Mouse (Mus musculus) fat pad, adult 2 months (tissue): ENCODE results near the gene Wdfy4.

ENCODE experiments used
- DNase-seq: peaks from one replicate; pipeline ENCODE4 v3.0.0-alpha.2; 2011; ENCODE audit warnings: low read depth, low spot score; ENCODE audit errors: extremely low read depth

Gene Wdfy4

DNA sequence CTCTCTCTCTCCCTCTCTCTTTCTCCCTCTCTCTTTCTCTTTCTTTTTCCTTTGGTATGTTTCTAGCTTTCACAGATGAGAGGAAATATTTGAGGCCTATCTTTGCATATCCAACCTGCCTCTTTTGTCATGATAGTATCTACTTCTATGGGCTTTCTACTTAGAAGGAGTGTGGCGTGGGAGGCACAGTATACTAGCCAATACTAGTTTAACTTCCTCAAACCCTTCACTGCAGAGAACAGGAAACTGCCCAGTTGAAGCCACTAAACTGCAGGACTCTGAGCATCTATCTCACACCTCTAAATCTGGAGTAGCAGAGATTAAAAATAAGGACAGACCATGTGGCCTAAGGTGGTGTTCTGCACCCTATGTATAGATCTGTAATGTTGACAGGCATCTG, 5.3 kb upstream of the Wdfy4 start:
- no peak for DNase-seq

DNA sequence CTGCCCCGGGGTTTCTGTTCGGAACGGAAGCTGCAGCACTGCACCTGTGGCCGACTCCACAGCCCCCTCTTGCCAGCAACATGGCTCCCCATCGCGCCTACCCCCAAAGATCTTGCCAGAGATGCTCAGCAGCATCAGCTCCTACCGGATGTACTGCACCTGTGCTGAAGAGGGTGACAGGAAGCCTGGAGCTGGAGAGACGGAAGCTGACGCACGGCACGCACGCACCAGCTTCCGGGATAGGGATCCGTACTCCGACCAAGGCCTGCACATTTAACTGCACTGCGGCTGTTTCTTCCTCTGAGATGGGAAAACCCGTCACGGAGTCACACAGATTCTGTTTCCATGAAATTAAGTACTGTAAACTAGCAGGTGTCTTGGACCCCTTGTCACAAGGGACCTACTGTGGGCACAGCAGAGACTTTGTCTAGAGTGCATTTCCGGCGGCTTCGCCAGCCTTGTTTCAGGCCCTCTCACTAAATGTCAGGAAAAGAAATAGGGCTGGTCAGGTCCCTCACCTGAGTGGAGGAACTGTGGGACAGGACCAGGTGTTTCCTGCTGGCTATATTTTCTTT, 4.6 kb upstream of the Wdfy4 start:
- no peak for DNase-seq

DNA sequence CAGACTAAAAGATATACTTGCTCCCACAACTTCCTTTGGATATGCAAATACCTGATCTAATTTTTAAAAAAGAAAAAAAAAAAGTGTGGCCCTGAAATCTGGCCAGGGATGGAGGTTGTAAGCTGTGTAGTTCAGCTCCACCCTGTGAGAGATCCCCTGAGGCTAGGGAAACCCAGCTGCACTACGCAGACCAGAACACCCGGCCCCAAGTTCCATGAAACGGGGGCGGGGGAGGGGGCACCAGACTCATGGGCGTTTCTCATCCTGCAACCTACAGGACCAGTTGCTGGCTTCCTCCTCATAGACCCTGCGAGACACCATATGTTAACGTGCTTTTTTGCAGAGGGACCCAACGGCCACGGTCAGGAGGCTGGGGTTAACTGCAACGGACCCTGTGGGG, 3.9 kb upstream of the Wdfy4 start:
- DNase-seq, result no peak

DNA sequence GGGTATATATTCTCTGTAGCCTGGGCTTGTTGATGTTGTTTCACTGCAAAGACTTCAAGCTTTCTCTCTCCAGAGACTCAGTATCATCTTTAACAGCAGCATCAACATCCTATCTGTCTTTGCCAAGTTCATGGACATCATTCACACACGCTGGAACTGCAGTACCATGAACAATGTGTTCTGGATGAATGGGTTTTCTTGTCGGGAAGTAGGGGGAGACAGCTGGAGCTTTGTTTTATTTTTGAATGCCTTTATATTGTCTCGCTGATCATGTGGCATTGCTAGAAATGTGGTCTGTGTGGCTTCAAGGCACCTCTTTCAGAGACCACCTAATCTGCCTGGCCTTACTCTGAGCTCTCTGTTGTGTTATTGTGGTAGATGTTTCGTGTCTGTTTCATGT, 1.9 kb upstream of the Wdfy4 start:
- DNase-seq, result no peak

DNA sequence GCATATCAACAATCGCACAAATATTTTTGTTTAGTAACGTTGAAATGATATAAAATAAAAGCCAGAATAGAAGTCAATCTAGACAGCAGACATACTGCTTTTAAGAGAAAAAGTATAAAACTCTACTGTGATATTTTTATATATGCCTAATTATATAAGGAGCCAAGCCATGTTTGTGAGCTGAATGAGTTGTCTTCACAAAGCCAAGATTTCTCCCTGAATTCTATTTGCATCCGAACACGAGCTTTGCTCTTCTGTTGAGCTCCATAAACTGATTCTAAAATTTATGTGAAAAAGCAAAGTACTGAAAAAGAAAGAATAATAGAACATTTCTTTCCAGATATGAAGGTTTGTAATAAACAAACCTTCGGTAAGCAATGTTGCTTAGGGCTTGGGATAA, 5.2 kb downstream of the Wdfy4 start:
- DNase-seq, result no peak

DNA sequence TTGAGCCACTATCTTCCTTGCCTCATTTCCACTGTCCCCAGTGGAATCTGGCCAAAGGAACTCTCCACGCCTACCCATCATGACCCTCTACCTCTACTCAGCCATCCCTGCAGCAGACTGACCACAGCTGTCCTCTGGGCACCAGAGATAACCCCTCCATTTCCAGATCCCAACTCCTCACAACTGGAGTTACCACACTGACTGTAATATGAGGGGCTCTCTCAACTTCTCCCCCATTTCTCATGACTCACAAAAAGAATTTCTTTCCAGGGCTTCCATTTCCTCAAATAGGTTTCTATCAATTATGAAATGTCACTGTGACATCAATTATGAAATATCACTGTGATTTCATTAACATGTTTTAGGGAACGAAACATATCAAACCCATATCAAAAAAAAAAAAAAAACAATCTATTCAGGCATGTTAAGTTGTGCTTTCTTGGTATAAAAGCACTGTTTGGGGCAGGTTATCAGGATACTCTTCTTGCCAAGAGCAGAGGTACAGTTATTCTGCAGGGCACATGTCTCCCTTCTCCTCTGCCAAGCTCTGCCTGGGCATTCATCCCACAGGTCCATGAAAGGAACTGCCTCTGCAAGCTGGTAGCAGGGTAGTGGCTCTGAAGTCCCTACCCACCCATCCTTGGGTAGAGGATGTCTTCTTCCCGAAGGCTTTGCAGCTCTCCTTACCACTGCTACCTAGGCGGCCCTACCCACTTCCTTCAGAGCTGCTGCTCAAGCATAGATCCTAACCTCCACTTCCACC, 10.1 kb downstream of the Wdfy4 start:
- DNase-seq, result no peak

DNA sequence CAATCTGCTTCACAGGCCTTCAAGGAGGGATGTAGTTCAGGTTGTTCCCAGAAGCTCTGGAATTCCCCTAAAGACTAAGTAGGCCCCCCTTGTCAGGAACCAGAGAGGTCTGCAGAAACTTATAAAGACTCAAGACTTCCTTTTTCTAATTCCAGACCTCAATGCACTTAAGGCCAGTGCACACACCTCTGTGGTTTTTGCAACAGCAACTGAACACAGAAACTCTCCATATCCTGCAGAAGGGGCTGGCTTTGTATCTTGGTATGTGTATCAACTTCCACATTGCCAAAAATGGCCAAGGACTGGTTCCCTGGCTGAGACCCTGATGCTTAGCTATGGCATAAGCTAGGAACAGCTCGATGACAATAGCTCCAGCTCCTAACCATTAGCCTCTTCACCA, 13.4 kb downstream of the Wdfy4 start:
- no peak for DNase-seq

DNA sequence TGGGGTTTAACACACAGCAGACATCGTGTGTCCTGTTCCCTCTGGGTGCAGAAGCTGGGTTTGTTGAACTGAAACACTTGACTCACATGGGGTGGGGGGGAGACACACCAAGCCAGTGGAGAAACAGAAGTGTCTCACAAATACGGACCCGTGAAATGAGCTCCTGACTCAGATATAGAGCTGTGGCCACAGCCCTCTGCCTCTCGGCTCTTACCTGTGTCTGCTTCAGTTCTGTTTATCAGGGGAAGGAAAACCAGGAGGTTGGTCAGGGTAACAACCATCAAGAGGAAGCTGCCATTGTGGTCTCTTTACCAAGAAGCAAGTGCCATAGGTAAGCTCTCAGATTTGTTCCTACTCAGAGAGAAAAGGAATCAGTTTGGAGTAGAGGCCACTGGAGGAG, 16.6 kb downstream of the Wdfy4 start:
- no peak for DNase-seq

DNA sequence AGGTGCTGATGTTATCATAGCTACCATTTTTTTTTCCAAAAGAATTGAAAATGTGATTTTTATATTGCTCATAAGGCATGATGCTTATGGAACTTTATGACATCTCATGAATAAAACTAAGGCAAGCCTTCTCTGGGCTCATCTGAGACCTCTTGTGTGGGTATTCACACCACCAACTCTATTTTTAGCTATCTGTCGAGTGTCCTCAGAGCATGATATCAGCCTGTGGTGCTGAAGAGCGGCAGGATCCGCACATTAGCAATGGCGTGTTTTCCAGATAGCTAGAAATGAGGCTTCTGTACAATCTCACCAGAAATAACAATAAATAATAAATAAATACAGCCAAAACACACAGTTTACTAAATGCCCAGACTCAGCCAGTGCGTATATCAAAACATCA, 23.1 kb downstream of the Wdfy4 start:
- DNase-seq, result no peak

DNA sequence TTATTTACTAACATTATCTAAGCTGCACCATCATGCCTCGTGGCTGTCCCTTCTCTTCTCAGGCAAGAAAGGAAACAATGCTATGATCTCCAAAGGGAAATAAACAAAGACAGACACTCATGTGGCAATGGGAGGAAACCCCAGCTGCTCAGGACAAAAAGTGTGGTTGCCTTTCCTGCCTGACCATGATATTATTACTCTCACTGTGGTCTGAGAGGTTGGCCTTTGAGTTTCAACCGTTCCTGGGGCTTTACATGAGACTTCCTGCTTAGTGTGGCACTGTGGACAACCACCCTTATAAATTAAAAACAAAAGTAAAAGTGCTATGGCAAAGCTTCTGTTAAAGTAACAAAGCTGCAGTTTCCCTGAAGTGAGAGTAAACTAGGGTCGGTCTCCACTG, 27.0 kb downstream of the Wdfy4 start:
- DNase-seq, result no peak

DNA sequence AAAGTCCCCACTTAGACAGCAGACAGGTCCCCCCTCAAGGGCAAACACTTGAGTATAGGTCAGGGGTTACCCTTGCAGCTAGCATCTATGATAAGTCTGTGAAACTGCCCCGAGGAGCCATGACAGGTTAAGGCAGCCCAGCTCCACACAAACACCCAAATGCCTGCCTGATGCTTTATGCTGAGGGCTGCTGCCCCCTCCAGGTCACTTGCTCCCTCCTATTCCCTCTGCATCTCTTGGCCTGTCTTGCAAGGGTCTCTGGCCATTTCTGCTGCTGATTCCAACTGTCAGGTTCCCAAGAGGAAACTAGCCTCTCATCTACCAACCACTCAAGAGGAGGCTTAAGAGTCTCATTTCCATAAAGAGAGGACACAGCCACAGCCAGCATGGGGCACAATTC, 32.4 kb downstream of the Wdfy4 start:
- DNase-seq, result no peak

DNA sequence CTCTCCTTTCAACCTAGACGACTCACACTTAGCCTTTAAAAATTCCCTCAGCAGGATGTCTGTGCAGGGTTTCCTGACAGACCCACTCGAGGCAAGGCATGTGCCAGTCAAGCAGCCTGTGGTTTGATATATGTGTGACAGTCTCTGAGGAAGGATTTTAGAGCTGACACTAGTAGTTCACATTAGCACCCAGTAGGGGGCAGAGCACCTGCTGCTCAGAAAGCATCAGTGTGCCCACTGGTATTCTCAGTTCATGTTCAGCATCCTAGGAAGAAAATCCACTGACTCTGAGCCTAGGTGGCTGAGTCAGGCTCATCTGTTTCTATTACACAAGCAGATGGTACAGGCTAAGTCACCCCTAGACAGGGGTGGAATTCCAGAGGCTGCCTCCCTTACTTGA, 39.0 kb downstream of the Wdfy4 start:
- no peak for DNase-seq

DNA sequence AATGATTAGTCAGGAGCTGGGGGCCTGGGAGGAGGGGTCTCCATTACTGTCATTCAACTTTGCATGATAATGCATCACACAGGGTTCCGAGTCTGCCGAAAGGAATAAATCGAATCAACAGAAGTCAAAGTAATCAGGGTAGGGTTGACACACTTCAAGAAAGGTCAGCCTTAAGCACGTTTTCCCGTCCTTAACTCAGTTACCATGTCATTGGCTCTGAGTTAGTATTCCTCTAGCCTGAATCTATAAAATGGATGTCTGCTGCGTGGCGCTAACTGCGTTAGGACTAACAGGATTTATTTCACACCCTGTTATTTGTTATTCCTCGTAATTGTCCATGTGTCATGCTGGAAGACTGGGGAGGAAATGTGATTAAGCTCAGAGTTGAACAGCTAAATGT, 48.5 kb downstream of the Wdfy4 start:
- no peak for DNase-seq

DNA sequence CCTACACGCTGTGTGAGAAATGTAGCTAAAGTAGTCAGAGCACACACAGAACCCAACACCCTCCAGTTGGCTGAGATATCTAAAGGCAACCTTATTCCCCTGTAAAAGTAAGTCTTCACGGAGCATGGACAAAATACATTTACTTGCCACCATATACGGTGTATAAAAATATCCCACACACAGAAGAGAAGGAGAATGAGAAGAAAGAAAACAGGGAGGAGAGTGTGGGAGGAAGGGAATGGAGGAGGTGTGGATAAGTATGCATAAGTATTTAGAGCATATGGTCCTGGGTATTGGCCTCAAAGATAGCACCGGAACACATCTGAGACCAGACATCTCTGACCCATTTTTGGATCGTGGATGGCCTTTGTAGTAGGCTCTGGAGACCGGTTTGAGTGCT, 50.1 kb downstream of the Wdfy4 start:
- DNase-seq, result no peak

DNA sequence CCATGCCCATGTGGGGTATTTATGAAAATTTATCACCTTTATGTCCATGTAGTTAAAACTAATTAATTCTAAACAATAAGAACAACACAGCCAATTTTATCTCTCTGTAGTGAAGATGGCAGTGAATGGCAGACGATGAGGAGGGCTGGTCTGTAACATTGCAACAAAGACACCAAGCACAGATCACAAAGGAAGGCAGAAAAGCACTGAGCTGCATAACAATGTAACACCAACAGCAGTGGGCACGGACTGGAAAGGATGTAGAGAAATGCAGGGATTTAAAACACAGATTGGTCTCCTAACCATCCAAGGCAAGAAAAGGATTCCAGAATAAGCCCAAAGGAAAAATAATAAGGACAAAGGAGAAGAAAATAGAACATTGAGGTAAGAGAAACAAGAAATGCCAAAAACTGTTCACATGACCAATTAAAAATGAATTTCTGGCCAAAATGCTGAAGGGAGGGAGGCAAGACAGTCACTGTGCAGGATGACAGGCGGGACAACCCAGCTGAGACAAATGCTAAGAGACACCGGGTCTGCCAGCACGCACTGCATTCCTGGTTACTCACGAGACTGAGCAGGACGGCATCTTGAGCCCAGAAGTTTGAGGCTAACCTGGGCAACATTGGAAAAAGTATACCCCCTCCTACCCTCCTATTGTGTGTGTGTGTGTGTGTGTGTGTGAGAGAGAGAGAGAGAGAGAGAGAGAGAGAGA, 54.1 kb downstream of the Wdfy4 start:
- DNase-seq, result no peak

DNA sequence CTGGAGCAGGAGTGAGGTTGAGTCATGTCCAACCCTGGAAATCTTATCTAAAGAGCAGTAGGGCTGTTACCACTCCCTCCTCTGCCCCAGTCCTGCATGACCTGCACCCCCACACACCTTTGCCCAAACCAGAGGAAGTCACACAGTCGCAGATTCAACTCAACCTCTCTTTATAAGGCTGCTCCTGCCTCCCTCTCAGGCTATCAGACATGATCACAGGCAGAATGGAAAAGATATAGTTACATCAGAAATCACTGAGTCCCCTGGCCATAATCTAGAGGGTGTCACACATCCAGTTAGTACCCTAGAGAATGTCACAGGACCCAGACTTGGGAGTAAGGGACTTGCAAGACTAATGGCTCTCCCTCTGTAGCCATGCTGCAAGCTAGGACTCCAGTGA, 68.7 kb downstream of the Wdfy4 start:
- no peak for DNase-seq

DNA sequence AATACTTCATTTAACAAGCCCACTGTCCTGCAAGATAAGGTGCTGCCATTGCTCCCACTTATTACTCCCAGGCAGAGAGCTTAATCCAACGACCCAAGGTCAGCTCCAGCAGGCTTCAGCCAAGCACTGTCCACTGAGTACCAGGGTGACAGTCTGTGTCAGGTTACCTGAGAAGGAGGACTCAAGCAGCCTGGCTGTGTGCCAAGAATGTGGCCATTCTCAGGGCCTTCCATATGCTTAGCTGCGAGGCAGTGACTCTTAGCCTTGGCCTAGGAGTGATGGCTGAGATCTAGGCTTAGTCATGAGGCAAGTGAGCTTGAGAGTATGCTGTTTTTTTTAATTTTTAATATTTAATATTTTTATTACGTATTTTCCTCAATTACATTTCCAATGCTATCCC, 80.5 kb downstream of the Wdfy4 start:
- no peak for DNase-seq

DNA sequence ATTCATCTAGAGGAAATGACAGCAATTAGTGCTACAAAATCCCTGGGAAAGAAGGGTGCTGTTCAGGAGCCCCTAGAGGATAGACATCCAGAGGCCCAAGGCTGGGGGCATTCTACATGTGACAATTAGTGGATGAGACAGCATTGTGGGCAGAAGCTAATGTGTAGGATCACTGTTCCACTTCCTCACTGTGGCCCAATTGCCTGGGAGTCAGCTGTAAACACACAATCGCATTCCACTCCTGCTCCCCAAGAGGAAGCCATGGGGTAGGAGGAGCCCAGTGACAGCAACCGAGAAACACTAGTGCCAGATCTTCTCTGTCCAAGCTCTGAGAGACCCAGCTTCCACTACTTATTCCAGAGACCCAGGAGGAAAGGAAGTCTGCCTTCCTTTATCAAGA, 83.7 kb downstream of the Wdfy4 start:
- DNase-seq, result no peak

DNA sequence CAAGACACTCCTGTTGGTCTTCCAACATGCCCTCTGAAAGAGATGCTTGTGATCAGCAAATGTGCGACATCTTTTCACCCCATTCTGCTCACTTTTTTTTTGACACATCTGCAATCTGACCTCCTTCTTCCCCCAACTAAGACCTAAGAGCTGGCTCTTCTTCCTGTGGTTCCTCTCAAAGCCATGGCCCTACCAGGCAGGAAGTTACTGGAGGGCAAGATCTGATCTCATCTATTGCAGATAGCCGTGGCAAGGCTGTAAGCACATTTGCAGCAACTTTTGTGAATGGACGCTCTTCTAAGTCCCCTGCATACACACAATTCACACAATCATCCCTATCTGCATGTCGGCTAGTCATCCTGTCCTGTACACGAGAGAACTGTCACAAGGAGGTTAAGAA, 85.4 kb downstream of the Wdfy4 start:
- DNase-seq, result no peak

DNA sequence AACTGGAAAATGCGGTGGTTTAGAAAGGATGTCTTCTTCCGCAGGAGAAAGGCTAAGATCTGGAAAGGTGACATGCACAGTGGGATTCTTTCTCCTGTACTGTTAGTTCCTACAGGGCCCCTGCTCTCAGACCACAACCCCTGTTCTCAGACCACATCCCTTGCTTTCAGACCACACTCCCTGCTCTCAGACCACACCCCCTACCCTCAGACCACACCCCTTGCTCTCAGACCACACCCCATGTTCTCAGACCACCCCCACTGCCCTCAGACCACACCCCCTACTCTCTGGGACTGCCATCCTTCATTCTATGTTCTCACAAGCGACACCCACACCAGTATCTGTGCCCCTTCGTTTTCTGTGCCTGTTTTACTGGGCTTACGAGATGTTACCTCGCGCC, 86.2 kb downstream of the Wdfy4 start:
- DNase-seq, result no peak

DNA sequence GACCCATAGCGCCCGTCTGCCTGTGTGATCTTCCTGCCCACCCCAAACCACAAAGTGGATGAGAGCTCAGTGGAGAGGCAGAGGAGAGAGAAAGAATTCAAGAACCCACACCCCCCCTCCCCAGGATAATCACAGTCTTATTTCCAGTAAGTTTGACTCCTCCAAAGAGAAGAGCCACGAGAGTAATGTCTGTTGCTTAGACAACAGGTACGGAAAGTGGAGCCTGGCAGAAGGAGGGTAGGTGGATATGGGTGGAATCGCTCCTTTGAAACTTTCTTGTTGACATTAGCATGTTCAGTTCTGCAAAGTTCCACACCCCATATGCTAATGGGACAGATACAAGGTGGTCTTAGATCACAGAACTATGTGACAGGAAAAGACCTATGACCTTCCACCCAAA, 88.8 kb downstream of the Wdfy4 start:
- no peak for DNase-seq

DNA sequence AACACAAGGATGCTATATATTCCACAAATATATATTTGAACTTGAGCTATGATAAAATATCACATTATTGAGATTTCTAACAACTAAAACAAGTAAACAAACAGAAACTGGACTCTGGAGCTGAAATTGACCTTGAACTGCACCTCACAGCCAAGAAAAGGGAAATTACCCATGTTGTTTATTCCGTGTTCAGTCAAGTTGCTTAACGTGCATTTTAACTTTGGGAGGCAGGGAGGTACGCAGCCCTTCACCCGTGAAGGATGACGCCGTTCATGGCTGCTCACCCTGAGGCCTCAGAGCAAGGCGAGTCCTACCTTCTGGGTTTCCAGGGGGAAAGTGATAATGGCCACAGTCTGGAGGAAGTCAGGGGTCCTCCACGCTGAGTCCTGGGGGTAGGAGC, 102.0 kb downstream of the Wdfy4 start:
- DNase-seq, result no peak

DNA sequence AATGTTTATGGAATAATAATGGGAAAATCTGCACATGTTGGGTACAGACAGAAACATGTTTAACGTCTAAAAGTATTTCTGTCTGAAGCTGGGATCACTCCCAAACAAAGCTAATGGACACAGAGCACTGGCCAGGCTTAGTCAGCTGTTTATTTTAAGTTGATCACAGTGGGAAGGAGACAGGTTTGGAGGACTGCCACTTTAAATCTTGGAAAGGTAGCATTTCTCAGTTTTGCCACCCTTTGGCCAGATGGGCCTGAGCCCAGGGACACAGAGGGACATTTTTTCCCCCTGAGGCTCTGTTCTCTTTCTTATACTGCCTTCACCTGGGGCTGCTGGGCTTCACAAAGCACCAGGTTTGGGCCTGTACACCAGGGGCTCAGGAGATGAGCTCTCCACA, 103.0 kb downstream of the Wdfy4 start:
- DNase-seq, result no peak
